Mouse (Mus musculus) spleen, adult 2 months (tissue): ENCODE results near the gene Serpinb9. TPM values are rescaled to one million over a fixed set of nuclear protein-coding genes. Genes with fewer than 3 reads are reported as not detected.
"Not testable (repeated sequence)": the region's sequence is repeated elsewhere in the genome, so short reads cannot be mapped to it uniquely, and the experiment has no call there.

ENCODE experiments used
- DNase-seq, 2 experiments: peaks; one replicate each; pipeline versions ENCODE4 v3.0.0 to v3.0.0-alpha.2; 2012 to 2021; ENCODE audit warnings: low spot score in 2 of 2, low read depth in 1 of 2
- H3K27ac ChIP-seq: fragments of 200-500 bp; 2 replicates; pipeline ENCODE4 v1.5.1; 2012; ENCODE audit warnings: low read length, inconsistent platforms; ENCODE audit not compliant: insufficient read depth
- H3K27me3 ChIP-seq: fragments of 200-500 bp; 2 replicates; pipeline ENCODE4 v1.6.1; 2012; ENCODE audit warnings: mild to moderate bottlenecking, moderate library complexity, low read length, inconsistent platforms; ENCODE audit not compliant: control insufficient read depth, insufficient read depth
- H3K36me3 ChIP-seq: fragments of 200-500 bp; 2 replicates; pipeline ENCODE4 v1.6.1; 2012; ENCODE audit warnings: mild to moderate bottlenecking, low read length, inconsistent platforms; ENCODE audit not compliant: control insufficient read depth, insufficient read depth
- H3K4me1 ChIP-seq: fragments of 200-500 bp; 2 replicates; pipeline ENCODE4 v1.6.1; 2011; ENCODE audit warnings: inconsistent platforms; ENCODE audit not compliant: control insufficient read depth, insufficient read depth, insufficient read length
- H3K4me3 ChIP-seq: fragments of 200-500 bp; 2 replicates; pipeline ENCODE4 v1.5.1; 2011; ENCODE audit warnings: mild to moderate bottlenecking, inconsistent platforms; ENCODE audit not compliant: insufficient read depth, insufficient read length; ENCODE audit errors: extremely low read depth
- CTCF ChIP-seq: fragments of 200-500 bp; IDR thresholded peaks from 2 replicates; pipeline ENCODE4 v1.5.1; 2011; ENCODE audit warnings: mild to moderate bottlenecking, inconsistent platforms; ENCODE audit not compliant: insufficient read depth, insufficient read length, insufficient replicate concordance; ENCODE audit errors: extremely low read depth
- POLR2A ChIP-seq: fragments of 200-500 bp; IDR thresholded peaks from 2 replicates; pipeline ENCODE4 v1.6.1; 2011; ENCODE audit warnings: low read depth, low read length, inconsistent platforms
- WGBS: fragments of 180-500 bp; shearing (Covaris S2); methylation state at CpG from one replicate; pipeline ENCODE4 v1.1.7; 2018; 5-methylcytosine and 5-hydroxymethylcytosine counted together
- polyA plus RNA-seq: library from polyadenylated mRNA; depleted of rRNA; stranded (reverse); fragments of >200 nt; gene quantifications from 2 replicates; pipeline ENCODE4 v1.2.3, GENCODE M21; 2012; rRNA removed

The Serpinb9 gene
- 5.8 and 7.0 TPM in 2 replicates for polyA plus RNA-seq

- WGBS, result 75% methylated on average over 3 of the region's 3 CpGs
- Histone ChIP-seq H3K27me3 (no peaks in the 10 kb centered on the region), H3K4me3 (peak within 1 kb of the TSS; percentile 56), H3K4me1 (peaks cover 5% of the 10 kb centered on the region; the same call in 1 of the 2 replicates), H3K36me3 (peaks cover 3% of the 10 kb centered on the region; the same call in 1 of the 2 replicates), H3K27ac (peak within 1 kb of the TSS; percentile 49)
- DNase-seq, result no peak
- no peak for TF ChIP-seq CTCF
- no peak for TF ChIP-seq POLR2A
Observed at GRCm38 (mm10) chr13:33002950-33003349, at the start of gene Serpinb9. Gene Serpinb9 (plus strand): TSS chr13:33003250.

DNA sequence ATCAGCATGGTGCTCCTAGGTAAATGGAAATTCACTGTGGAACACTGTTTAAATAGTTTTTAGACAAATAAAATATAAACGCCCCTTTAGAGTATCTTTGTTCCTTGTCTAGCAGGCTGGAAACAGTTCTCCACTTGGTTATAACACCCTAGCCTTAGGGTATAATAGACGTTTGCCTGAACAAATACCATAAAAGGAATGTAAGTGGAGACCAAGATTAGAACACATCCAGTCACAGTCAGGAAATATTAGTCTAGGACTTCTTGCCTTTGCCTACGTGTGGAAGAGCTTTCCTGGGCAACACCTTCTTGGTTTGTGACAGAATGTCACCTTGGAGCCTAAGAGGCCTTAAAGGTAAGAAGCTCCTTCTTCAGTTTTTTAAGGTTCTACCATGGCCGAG, 46.5 kb upstream of the Serpinb9 start:
- TF ChIP-seq CTCF (no peak), POLR2A (no peak)
- Histone ChIP-seq H3K4me3 (no peak overlapping the region), H3K27ac (no peak overlapping the region), H3K27me3 (no peaks in the 10 kb centered on the region), H3K4me1 (0 out of 2 replicates have a peak, but pooled peaks cover 2% of the 10 kb centered on the region), H3K36me3 (no peaks in the 10 kb centered on the region)
- 76% methylated on average over 4 of the region's 4 CpGs for WGBS
- no peak for DNase-seq

GRCm38 (mm10) chr13:32957917-32958316, 45.1 kb upstream of the Serpinb9 start:
- Histone ChIP-seq H3K27ac (no peak overlapping the region), H3K4me1 (0 out of 2 replicates have a peak, but pooled peaks cover 2% of the 10 kb centered on the region), H3K4me3 (no peak overlapping the region), H3K36me3 (no peaks in the 10 kb centered on the region), H3K27me3 (no peaks in the 10 kb centered on the region)
- no peak for DNase-seq
- 89% methylated on average over 4 of the region's 4 CpGs for WGBS
- TF ChIP-seq POLR2A, result no peak
- TF ChIP-seq CTCF, result no peak

GRCm38 (mm10) chr13:32958521-32958920, 44.5 kb upstream of the Serpinb9 start:
- not testable (repeated sequence) for DNase-seq, H3K27ac ChIP-seq, H3K36me3 ChIP-seq, H3K27me3 ChIP-seq, H3K4me3 ChIP-seq, H3K4me1 ChIP-seq
- 89% methylated on average over 7 of the region's 7 CpGs for WGBS

DNA sequence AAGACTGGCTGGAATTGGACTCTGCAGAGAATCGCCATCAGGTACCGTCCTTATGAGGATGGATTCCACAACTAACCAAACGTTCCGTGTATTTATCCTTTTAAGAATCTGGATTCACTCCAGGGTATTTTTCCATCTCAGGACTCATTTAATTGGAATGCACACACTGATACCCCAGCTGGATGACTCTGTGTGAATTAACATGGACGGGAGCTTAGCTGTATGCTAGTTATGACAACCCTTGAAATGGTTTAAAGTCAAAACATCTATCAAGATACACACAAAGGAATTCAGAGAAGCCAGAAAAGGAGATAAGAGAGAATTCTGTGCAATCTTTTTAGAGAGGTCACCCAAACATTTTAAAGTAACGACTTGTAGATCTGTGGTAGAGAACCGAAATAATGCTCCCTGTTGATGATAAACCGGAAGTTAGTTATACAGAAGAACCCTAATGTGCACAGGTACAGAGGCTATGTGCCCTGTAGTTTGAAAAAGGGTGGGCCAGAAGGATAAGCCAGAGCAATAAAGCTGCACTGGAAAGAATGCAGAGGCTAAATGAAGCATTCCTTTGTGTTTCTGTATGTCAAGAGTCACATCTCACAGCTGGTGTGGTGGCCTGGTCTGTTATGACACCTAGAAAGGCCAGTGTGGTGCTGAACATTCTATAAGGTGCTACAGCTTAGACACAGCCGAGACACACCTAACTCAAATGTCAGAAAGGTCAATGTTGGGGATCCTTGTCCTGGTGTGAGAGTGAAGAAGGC, 38.9 kb upstream of the Serpinb9 start:
- H3K4me3 ChIP-seq, result no peak overlapping the region
- peak overlapping the region; percentile 23 for H3K27ac ChIP-seq
- H3K36me3 ChIP-seq, result no peaks in the 10 kb centered on the region
- DNase-seq, result no peak
- TF ChIP-seq POLR2A, result no peak
- 90% methylated on average over 9 of the region's 9 CpGs for WGBS
- no peaks in the 10 kb centered on the region for H3K27me3 ChIP-seq
- peaks cover 9% of the 10 kb centered on the region; the same call in 1 of the 2 replicates for H3K4me1 ChIP-seq

DNA sequence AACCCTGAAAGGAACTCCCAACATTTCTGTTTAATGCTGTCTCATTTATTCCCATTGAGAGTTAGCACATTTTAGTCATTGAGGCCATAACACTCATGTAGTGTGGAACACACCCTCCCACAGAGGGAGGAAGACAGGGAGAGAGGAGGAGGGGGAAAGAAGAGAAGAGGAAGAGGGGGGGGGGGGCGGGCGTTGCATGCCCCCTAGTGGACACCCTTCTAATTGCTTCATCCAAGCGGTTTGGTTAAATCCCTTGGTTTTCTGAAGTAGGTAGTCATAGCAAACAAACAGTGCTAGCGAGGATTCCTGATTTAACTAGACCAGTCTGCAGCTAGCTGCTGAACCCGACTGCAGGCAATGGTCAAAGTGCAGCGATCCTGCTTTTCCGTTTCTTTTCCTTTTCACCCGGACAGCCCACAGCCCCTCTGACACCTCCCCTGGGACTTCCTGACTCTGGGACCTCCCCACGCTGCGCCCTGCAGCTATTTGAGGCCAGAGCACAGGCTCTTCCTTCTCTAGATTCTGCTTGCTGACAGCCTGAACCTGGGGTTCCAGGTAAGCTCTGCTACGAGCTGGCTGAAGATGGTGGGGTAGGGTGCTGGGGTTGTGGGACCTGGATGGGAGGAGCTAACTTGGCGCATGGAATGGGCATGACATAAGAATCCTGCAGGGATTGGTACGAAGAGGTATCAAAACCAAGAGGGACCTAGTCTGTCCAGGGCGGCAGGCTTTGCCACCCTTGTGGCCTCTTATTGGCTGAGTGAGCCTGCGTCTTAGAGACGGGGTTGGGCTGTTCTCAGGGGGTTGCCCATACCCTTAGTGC, 37.9 kb upstream of the Serpinb9 start, which contains the start of gene Serpinb6b:
TSS of gene Serpinb6b (plus strand) at position 221 of the 823 bp plus-strand sequence.
- no peaks in the 10 kb centered on the region; the same call in 1 of the 2 replicates for H3K36me3 ChIP-seq
- WGBS, result 3% methylated on average over 16 of the region's 16 CpGs
- TF ChIP-seq CTCF, result peak; percentile 37; the same call in 1 of the 2 replicates
- peak; percentile 35; the same call in 1 of the 2 replicates for TF ChIP-seq POLR2A
- H3K27me3 ChIP-seq, result no peaks in the 10 kb centered on the region
- DNase-seq, result peak; percentile 18 to 38
- peaks cover 9% of the 10 kb centered on the region; the same call in 1 of the 2 replicates for H3K4me1 ChIP-seq
- H3K27ac ChIP-seq, result peak within 1 kb of the TSS; percentile 84
- peak within 1 kb of the TSS; percentile 75 for H3K4me3 ChIP-seq

GRCm38 (mm10) chr13:32966116-32966515, 36.9 kb upstream of the Serpinb9 start:
- H3K27me3 ChIP-seq, result no peaks in the 10 kb centered on the region
- peak overlapping the region; percentile 75 for H3K4me3 ChIP-seq
- H3K36me3 ChIP-seq, result peaks cover 2% of the 10 kb centered on the region; the same call in 1 of the 2 replicates
- peak overlapping the region; percentile 84 for H3K27ac ChIP-seq
- TF ChIP-seq CTCF (no peak), POLR2A (no peak)
- peaks cover 9% of the 10 kb centered on the region; the same call in 1 of the 2 replicates for H3K4me1 ChIP-seq
- 5% methylated on average over 5 of the region's 5 CpGs for WGBS
- peak in 1 of 2 experiments; percentile 49 for DNase-seq
